Mouse (Mus musculus): ENCODE results near the gene Etv5. TPM values are rescaled to one million over a fixed set of nuclear protein-coding genes. Genes with fewer than 3 reads are reported as not detected.

Etv5 gene
- polyA plus RNA-seq, 1 experiment from 2014 or later, result 14.3 TPM

GRCm38 (mm10) chr16:22416140-22416848, 23.2 kb downstream of the Etv5 start:
- WGBS, result 64% methylated on average over 6 of the region's 6 CpGs
- H3K4me1 ChIP-seq (ENCODE audit: control insufficient read depth in 2 of 2, insufficient read depth in 2 of 2, low read length in 2 of 2), result peaks cover 2 to 15% of the 10 kb centered on the region in 2 experiments
- peaks cover 5% of the 10 kb centered on the region; the same call in 1 of the 2 replicates for H3K36me3 ChIP-seq (ENCODE audit: control insufficient read depth, insufficient read depth, low read length)
- ATAC-seq (ENCODE audit: insufficient number of reproducible peaks, insufficient read depth, low FRiP score, low read depth), result no peak
- H3K9me3 ChIP-seq (ENCODE audit: control insufficient read depth, low read length), result no peaks in the 10 kb centered on the region
- H3K9ac ChIP-seq (ENCODE audit: low read length), result no peak overlapping the region
- H3K4me2 ChIP-seq (ENCODE audit: low read length), result no peak overlapping the region
- H3K27ac ChIP-seq (replicated peaks in 1 of 2; ENCODE audit: control insufficient read depth in 1 of 2, insufficient read depth in 1 of 2, low read depth in 2 of 2, low read length in 2 of 2), result no peak overlapping the region
- H3K27me3 ChIP-seq (ENCODE audit: control insufficient read depth, insufficient read depth, low read length), result no peaks in the 10 kb centered on the region
- no peak overlapping the region for H3K4me3 ChIP-seq (ENCODE audit: control insufficient read depth in 1 of 2, insufficient read depth in 1 of 2, low read depth in 1 of 2, low read length in 2 of 2)

- no peak overlapping the region for H3K9ac ChIP-seq (ENCODE audit: low read length)
- no peak for ATAC-seq (ENCODE audit: insufficient number of reproducible peaks, insufficient read depth, low FRiP score, low read depth)
- no peaks in the 10 kb centered on the region for H3K9me3 ChIP-seq (ENCODE audit: control insufficient read depth, low read length)
- H3K27me3 ChIP-seq (ENCODE audit: control insufficient read depth, insufficient read depth, low read length), result no peaks in the 10 kb centered on the region
- peaks cover 2 to 15% of the 10 kb centered on the region in 2 experiments for H3K4me1 ChIP-seq (ENCODE audit: control insufficient read depth in 2 of 2, insufficient read depth in 2 of 2, low read length in 2 of 2)
- H3K4me2 ChIP-seq (ENCODE audit: low read length), result no peak overlapping the region
- H3K36me3 ChIP-seq (ENCODE audit: control insufficient read depth, insufficient read depth, low read length), result peaks cover 11% of the 10 kb centered on the region; the same call in 1 of the 2 replicates
- H3K27ac ChIP-seq (replicated peaks in 1 of 2; ENCODE audit: control insufficient read depth in 1 of 2, insufficient read depth in 1 of 2, low read depth in 2 of 2, low read length in 2 of 2), result no peak overlapping the region
- no peak overlapping the region for H3K4me3 ChIP-seq (ENCODE audit: control insufficient read depth in 1 of 2, insufficient read depth in 1 of 2, low read depth in 1 of 2, low read length in 2 of 2)
- WGBS, result 90% methylated on average over 9 of the region's 9 CpGs
These were observed 25.2 kb downstream of the Etv5 start for GRCm38 (mm10) chr16:22414205-22414754.

- H3K9ac ChIP-seq (ENCODE audit: low read length), result no peak overlapping the region
- H3K9me3 ChIP-seq (ENCODE audit: control insufficient read depth, low read length), result no peaks in the 10 kb centered on the region
- no peak overlapping the region for H3K27ac ChIP-seq (replicated peaks in 1 of 2; ENCODE audit: control insufficient read depth in 1 of 2, insufficient read depth in 1 of 2, low read depth in 2 of 2, low read length in 2 of 2)
- no peak overlapping the region for H3K4me3 ChIP-seq (ENCODE audit: control insufficient read depth in 1 of 2, insufficient read depth in 1 of 2, low read depth in 1 of 2, low read length in 2 of 2)
- peaks cover 11% of the 10 kb centered on the region; the same call in 1 of the 2 replicates for H3K36me3 ChIP-seq (ENCODE audit: control insufficient read depth, insufficient read depth, low read length)
- WGBS, result 64% methylated on average over 16 of the region's 16 CpGs
- peaks cover 2 to 15% of the 10 kb centered on the region in 2 experiments for H3K4me1 ChIP-seq (ENCODE audit: control insufficient read depth in 2 of 2, insufficient read depth in 2 of 2, low read length in 2 of 2)
- H3K27me3 ChIP-seq (ENCODE audit: control insufficient read depth, insufficient read depth, low read length), result no peaks in the 10 kb centered on the region
- no peak overlapping the region for H3K4me2 ChIP-seq (ENCODE audit: low read length)
- no peak for ATAC-seq (ENCODE audit: insufficient number of reproducible peaks, insufficient read depth, low FRiP score, low read depth)
These were observed 26.9 kb downstream of the Etv5 start for GRCm38 (mm10) chr16:22412459-22413229.

GRCm38 (mm10) chr16:22411764-22412163, 27.8 kb downstream of the Etv5 start:
- Histone ChIP-seq H3K9me3 (ENCODE audit: control insufficient read depth, low read length) (no peaks in the 10 kb centered on the region), H3K4me3 (ENCODE audit: control insufficient read depth in 1 of 2, insufficient read depth in 1 of 2, low read depth in 1 of 2, low read length in 2 of 2) (no peak overlapping the region), H3K27me3 (ENCODE audit: control insufficient read depth, insufficient read depth, low read length) (no peaks in the 10 kb centered on the region), H3K27ac (replicated peaks in 1 of 2; ENCODE audit: control insufficient read depth in 1 of 2, insufficient read depth in 1 of 2, low read depth in 2 of 2, low read length in 2 of 2) (no peak overlapping the region), H3K4me1 (ENCODE audit: control insufficient read depth in 2 of 2, insufficient read depth in 2 of 2, low read length in 2 of 2) (peaks cover 2 to 15% of the 10 kb centered on the region in 2 experiments), H3K36me3 (ENCODE audit: control insufficient read depth, insufficient read depth, low read length) (peaks cover 11% of the 10 kb centered on the region; the same call in 1 of the 2 replicates), H3K9ac (ENCODE audit: low read length) (no peak overlapping the region), H3K4me2 (ENCODE audit: low read length) (no peak overlapping the region)
- 52% methylated on average over 11 of the region's 11 CpGs for WGBS
- ATAC-seq (ENCODE audit: insufficient number of reproducible peaks, insufficient read depth, low FRiP score, low read depth), result no peak

GRCm38 (mm10) chr16:22410000-22410399, 29.5 kb downstream of the Etv5 start:
- peaks cover 11% of the 10 kb centered on the region; the same call in 1 of the 2 replicates for H3K36me3 ChIP-seq (ENCODE audit: control insufficient read depth, insufficient read depth, low read length)
- H3K4me1 ChIP-seq (ENCODE audit: control insufficient read depth in 2 of 2, insufficient read depth in 2 of 2, low read length in 2 of 2), result peaks cover 0 to 1% of the 10 kb centered on the region in 2 experiments; a peak in 3 of 4 replicates
- H3K9ac ChIP-seq (ENCODE audit: low read length), result no peak overlapping the region
- H3K4me3 ChIP-seq (ENCODE audit: control insufficient read depth in 1 of 2, insufficient read depth in 1 of 2, low read depth in 1 of 2, low read length in 2 of 2), result no peak overlapping the region
- H3K27me3 ChIP-seq (ENCODE audit: control insufficient read depth, insufficient read depth, low read length), result no peaks in the 10 kb centered on the region
- no peak overlapping the region for H3K4me2 ChIP-seq (ENCODE audit: low read length)
- ATAC-seq (ENCODE audit: insufficient number of reproducible peaks, insufficient read depth, low FRiP score, low read depth), result no peak
- WGBS, result 46% methylated on average over 5 of the region's 5 CpGs
- H3K9me3 ChIP-seq (ENCODE audit: control insufficient read depth, low read length), result no peaks in the 10 kb centered on the region
- no peak overlapping the region for H3K27ac ChIP-seq (replicated peaks in 1 of 2; ENCODE audit: control insufficient read depth in 1 of 2, insufficient read depth in 1 of 2, low read depth in 2 of 2, low read length in 2 of 2)

- Histone ChIP-seq H3K9ac (ENCODE audit: low read length) (no peak overlapping the region), H3K4me3 (ENCODE audit: control insufficient read depth in 1 of 2, insufficient read depth in 1 of 2, low read depth in 1 of 2, low read length in 2 of 2) (no peak overlapping the region), H3K4me1 (ENCODE audit: control insufficient read depth in 2 of 2, insufficient read depth in 2 of 2, low read length in 2 of 2) (no peaks in the 10 kb centered on the region; a peak in 1 of 4 replicates), H3K27me3 (ENCODE audit: control insufficient read depth, insufficient read depth, low read length) (no peaks in the 10 kb centered on the region), H3K36me3 (ENCODE audit: control insufficient read depth, insufficient read depth, low read length) (peaks cover 11% of the 10 kb centered on the region; the same call in 1 of the 2 replicates), H3K9me3 (ENCODE audit: control insufficient read depth, low read length) (no peaks in the 10 kb centered on the region), H3K4me2 (ENCODE audit: low read length) (no peak overlapping the region), H3K27ac (replicated peaks in 1 of 2; ENCODE audit: control insufficient read depth in 1 of 2, insufficient read depth in 1 of 2, low read depth in 2 of 2, low read length in 2 of 2) (no peak overlapping the region)
- no peak for ATAC-seq (ENCODE audit: insufficient number of reproducible peaks, insufficient read depth, low FRiP score, low read depth)
- 86% methylated on average over 8 of the region's 8 CpGs for WGBS
These were observed 30.7 kb downstream of the Etv5 start for GRCm38 (mm10) chr16:22408642-22409360.

GRCm38 (mm10) chr16:22406747-22407146, 32.8 kb downstream of the Etv5 start:
- Histone ChIP-seq H3K9ac (ENCODE audit: low read length) (no peak overlapping the region), H3K9me3 (ENCODE audit: control insufficient read depth, low read length) (no peaks in the 10 kb centered on the region), H3K36me3 (ENCODE audit: control insufficient read depth, insufficient read depth, low read length) (peaks cover 16% of the 10 kb centered on the region; the same call in 1 of the 2 replicates), H3K4me1 (ENCODE audit: control insufficient read depth in 2 of 2, insufficient read depth in 2 of 2, low read length in 2 of 2) (no peaks in the 10 kb centered on the region), H3K27ac (replicated peaks in 1 of 2; ENCODE audit: control insufficient read depth in 1 of 2, insufficient read depth in 1 of 2, low read depth in 2 of 2, low read length in 2 of 2) (no peak overlapping the region), H3K4me3 (ENCODE audit: control insufficient read depth in 1 of 2, insufficient read depth in 1 of 2, low read depth in 1 of 2, low read length in 2 of 2) (no peak overlapping the region), H3K4me2 (ENCODE audit: low read length) (no peak overlapping the region), H3K27me3 (ENCODE audit: control insufficient read depth, insufficient read depth, low read length) (no peaks in the 10 kb centered on the region)
- WGBS, result 90% methylated on average over 4 of the region's 4 CpGs
- ATAC-seq (ENCODE audit: insufficient number of reproducible peaks, insufficient read depth, low FRiP score, low read depth), result no peak

Measured in heart, embryonic 14.5 days (tissue).